Mouse (Mus musculus) urinary bladder, adult 18-20 months (tissue): ENCODE results near the gene Eef1g.

Source experiments
- DNase-seq, 2 experiments: peaks; one replicate each; pipeline ENCODE4 v3.0.0; 2022; ENCODE audit warnings: low spot score in 2 of 2, mixed read lengths in 2 of 2

Gene Eef1g

DNA sequence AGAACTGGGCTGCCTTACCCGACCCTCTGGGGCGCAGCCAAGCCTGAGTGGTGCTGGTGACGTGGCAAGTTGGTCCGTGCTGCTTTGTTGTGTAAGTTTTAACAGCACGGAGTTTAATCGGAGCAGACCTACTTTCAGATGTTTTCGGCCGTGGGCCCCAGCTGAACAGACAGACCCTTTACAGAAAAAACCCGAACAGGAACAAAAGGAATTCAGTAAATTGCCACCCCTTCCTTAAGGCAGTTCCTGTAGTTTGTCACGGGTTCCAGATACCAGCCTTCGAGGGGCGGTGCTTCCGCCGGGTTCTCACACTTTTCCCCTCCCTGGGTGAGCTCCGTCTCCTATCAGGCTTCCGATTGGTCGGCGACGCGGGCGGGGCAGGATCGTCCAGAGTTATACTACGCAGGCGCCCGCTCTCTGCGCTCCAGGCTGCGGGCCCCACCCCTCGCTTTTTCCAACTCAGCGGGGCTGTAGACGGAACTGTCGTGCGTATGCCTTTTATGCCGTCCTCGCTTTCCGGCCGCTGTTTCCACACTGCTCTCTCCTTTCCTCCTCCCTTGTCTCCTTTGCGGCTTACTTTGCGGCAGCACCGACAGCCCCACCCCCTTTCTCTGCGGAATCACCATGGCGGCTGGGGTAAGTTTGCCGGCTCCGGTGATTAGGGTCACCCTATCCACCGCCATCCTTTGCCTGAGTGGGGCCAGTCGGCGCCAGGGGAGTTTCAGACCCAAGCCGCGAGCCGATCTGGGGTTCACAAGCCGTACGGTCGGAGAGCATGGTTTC lies at the start of gene Eef1g:
Eef1g (plus strand) TSS at position 452 of the 783 bp plus-strand sequence.
- DNase-seq: peak; percentile 86 to 99

DNA sequence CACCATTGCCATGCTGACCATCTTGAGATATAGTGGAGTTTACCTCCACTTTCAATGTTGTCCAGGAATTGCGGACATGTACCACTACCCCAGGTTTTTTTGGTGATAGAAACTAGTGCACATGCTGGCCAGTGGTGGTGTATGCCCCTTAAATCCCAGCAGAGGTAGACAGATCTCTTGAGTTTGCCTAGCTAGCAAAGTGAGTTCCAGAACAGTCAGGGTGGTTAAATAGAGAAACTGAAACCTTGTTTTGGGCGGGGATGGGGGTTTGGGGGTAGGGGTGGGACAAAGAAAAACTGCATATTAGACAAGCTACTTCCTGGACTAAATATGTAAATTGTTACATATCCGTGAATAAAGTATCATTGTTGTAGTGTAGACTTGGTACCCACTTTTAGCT lies 47.8 kb upstream of the Eef1g start:
- DNase-seq: no peak

DNA sequence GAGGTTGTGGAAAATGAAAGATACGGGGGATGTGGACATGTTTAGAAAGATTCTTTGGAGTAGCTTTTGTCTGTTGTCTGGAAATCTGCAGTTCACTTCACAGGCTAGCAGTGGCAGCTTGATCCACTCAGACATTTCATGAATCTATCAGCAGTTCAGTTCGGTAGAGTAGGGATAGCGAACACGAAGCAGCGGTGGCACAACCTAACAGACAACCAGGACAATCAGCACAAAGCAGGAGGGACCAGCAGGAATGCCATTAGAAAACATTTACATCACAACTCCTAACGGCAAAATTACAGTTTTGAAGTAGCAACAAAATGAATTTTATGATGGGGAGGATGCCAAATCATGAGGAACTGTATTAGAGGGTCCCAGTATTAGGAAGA lies 47.2 kb upstream of the Eef1g start:
- no peak for DNase-seq

DNA sequence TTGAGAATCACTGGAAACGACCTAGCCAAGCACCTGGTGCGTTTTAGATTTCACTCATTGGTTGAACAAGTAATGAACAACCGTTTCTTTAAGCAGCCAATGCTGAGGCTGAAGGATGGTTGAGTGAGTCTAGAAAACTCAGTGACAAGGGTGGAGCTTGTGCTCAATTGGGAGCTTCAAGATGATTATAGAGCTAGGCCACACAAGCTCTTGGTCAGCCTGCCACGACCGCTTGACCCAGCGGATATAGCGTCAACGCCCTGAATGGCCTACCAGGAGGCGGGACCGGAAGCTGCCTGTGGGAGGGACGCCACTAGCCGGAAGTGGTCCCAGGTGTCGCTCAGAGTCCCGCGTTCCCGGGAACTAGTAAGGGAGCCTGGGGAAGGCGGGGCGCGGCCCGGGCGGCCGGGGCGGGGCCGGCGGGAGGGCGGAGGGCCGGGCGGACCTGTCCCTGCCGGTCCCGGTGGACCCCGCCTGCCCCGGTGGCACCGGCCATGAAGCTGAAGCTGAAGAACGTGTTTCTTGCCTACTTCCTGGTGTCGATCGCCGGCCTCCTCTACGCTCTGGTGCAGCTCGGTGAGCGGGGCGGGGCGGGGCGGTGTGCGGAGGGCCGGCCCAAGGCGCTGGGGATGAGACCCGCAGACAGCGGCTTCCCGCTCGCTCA lies 46.6 kb upstream of the Eef1g start, which contains the start of gene B3gat3:
B3gat3 (plus strand) TSS at position 302 of the 664 bp plus-strand sequence.
- peak; percentile 94 to 96 for DNase-seq

GRCm38 (mm10) chr19:8920836-8921291 lies 46.0 kb upstream of the Eef1g start:
- DNase-seq: no peak

- no peak for DNase-seq
Observed at GRCm38 (mm10) chr19:8921741-8922140, 45.1 kb upstream of the Eef1g start.

DNA sequence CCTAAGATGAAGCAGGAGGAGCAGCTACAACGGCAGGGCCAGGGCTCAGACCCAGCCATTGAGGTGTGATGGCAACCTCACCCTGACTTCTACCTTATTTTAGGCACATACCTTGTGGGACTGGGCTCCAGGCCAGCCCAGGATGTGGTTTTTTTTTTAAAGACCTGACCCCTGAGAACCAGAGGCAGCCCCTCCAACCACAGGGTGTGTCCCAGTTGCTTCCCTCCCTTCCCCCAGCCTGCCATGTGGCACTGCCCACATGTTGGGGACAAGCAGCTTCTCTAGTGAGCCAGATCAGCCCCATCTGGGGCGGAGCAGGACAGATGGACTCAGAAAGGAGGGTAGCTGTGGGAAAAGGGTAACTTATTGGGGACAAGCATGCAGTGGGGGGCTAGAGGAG lies 40.1 kb upstream of the Eef1g start:
- no peak for DNase-seq

DNA sequence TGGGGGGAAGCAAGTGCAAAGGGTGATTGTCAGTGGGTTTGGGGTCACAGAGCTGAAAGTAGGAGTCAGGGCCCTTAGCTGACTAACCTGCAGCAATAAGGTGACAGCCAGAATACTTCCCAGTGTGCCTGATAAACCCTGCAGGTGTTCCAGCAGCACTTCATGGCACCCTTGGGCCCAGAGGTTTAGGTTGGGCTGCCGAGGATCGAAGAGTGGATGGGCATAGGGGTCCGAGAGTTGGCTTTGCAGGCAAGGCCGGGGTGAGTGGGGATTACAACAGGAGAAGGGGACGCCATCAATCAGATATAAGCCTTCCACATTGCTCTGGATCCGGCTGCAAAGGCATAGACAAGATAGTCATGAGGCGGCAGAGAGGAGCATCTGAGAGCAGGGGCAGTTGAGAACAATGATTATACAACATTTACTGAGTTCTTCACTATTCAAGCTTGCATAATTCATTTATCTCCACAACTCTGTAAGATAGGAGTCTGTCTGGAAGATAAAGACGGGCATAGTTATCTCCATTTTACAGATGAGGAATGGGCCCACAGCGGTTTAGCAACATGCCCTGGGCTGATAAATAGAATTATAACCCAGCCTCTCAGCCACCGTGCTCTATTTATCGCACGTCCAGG lies 38.8 kb upstream of the Eef1g start:
- DNase-seq: no peak

DNA sequence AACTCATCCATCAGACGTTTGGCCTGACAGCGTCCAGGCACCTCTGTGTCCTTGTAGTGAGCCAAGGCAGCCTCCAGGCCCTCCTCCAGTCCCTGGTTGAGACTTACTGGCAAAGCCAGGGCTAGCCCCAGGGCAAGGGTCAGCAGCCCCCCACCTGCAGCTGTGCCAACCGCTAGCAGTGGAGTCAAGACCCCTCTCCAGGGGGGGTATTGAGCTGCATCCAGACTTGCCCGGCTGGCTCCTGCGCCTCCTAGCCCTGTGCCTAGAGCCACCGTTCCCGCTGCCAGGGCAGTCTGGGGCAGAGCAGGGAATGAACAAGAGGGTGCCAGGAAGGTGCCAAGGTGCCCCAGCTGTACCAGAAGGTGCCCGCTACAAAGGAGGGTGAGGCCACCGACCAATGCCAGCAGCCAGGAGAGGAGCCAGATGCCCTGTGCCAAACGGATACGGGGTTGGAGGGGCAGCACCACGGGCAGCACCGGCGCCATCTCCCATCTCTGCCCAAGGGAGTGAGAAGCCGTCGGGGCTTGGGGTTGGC lies 38.1 kb upstream of the Eef1g start:
- no peak for DNase-seq

- DNase-seq: peak; percentile 86 to 93
Observed at GRCm38 (mm10) chr19:8929224-8930088, 37.4 kb upstream of the Eef1g start, which contains the start of the genes Rom1 and Eml3. Gene Rom1, minus strand, starts transcription at chr19:8929356. Gene Eml3, plus strand, starts transcription at chr19:8929552.

DNA sequence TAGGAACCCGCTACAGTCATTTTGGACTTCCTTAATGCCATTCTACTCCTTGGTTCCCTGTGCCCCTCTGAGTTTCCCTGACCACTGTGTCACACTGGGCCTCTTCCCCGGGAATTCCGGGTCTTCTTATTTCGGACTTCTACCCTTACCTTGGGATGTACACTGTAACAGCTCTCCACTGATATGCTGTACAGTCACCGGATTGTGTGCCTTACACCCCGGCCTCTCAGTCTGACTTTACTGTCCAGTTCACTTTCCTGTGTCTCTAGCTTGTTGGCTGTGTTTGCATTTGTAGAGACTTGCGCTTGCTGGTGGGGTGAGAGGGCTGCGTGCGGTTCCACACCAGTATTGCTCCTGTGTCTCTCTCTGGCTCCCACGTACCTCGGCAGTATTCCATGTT lies 36.7 kb upstream of the Eef1g start:
- no peak for DNase-seq

GRCm38 (mm10) chr19:8930771-8931170 lies 36.1 kb upstream of the Eef1g start:
- DNase-seq: no peak

DNA sequence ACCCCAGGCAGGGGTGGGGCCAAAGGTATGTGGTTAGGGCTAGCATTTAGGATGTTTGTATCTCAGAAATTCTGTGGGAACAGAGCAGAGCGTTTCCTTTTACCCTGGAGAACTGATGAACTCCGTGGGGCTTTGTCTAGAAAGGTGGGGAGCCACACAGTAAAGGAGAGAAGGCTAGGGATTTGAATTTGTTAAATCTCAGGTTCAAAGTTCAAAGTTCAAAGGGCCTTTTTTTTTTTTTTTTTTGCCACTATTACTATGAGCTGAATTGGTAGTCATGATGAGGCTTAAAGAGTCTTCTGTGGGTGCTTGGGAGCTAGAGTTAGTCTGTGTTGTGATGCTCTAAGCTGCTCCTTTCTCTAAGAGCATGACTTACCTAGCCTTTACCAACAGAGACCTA lies 30.1 kb upstream of the Eef1g start:
- DNase-seq: no peak

DNA sequence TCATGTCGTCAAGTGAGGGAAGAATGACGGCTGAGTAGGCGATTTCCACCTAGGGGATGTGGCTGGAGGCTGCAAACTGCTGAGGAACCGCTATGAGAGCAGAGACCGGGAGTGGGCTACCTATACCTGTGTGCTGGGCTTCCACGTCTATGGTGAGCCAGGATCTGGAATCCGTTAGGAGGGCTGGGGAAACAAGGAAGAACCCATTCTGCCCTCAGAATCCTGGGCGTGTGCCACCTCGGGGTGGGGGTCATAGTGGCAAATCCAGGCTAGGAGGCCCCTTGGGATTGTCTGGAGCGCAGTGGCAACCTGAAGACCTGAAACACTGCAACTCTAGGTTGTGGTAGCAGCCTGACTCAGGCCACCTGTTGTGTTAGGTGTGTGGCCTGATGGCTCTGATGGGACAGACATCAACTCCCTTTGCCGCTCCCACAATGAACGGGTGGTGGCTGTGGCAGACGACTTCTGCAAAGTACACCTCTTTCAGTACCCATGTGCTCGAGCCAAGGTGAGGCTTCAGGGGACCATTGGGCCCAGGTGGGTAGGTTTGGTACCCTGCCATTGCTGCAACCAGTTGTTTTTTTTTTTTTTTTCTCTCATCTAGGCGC lies 26.2 kb upstream of the Eef1g start:
- no peak for DNase-seq

- DNase-seq: no peak
Observed at GRCm38 (mm10) chr19:8941136-8941514, 25.7 kb upstream of the Eef1g start.

DNA sequence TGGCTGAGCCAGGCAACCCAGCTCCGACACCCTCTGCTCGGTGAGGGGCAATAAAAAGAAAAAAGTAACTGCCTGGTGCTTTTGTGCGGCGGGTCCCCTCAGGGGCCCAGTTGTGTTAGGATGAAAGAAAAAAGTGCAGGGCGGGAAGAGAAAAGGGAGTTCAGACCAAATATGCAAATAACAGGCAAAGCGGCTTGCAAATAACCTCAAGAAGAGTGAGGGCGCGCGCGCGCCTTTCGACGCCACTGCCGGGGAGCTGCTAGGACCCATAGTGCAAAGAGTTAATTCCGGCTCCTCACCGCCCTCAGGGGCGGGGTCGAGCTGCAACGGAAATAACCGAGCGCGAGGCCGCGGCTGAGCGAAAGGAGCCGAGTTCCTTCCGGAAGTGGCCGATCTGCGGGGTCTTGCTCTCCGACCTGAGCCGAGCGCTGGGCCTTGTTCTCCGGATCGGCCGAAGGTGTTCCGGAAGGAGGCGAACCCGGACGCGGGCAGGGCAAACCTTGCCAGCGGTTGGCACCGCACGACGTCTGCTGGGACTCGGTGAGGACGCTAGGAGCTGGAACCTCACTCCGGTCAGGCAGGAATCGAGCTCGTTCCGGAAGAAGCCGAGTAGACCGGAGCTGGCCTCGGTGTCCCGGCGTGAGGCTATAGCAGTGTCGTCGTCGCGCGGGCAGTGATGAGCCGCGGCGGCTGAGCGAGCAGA lies 25.2 kb upstream of the Eef1g start, which contains the start of gene Mta2:
Mta2 (plus strand) TSS at position 361 of the 703 bp plus-strand sequence.
- DNase-seq: peak; percentile 94 to 95

DNA sequence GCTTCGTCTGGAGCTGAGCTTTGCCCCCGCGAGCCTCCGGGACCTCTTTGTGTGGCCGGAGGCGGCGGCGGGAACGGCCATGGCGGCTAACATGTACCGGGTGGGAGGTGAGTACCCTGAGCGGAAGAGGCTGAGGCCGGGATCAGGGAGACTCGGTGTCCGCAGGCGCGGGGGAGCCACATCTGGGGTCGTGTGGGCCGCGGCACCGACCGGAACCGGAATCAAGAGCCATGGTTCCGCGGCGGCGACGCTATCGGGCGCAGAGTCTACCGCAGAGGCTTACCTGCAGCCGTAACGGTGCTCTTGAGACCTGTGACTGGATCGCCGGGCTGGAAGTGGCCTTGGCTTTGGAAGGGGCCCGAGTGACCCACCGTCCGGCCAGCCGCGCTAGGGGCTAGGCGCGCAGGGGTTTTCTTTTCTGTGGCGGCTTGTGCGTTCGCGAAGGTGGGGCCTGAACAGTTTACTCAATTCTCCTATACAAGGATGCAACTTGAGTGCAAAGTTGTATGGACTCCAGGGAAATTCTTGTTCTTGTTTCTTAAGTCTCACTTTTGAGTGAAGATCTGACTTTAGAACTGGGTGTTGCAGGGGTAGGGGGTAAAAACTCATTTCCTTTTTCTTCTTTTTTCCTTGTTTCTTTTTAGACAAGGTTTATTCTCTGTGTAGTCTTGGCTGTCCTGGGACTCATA lies 24.4 kb upstream of the Eef1g start:
- peak in 1 of 2 experiments; percentile 43 for DNase-seq

DNA sequence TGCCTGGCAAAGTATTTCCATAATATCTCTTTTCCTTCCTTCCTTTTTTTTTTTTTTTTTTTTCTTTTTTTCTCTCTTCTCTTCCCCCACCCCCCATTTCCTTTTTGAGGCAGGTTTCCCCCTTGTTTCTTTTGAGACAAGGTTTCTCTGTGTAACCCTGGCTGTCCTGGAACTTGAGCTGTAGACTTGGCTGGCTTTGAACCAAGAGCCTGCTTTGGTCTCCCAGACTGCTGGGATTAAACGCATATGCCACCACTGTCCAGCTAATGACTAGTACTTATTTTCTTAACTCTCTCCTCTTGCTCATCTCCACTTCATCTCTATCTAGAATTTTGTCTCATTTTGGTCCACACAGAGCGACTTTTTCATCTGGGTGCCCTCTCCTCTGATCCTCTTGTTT lies 23.8 kb upstream of the Eef1g start:
- DNase-seq: no peak

DNA sequence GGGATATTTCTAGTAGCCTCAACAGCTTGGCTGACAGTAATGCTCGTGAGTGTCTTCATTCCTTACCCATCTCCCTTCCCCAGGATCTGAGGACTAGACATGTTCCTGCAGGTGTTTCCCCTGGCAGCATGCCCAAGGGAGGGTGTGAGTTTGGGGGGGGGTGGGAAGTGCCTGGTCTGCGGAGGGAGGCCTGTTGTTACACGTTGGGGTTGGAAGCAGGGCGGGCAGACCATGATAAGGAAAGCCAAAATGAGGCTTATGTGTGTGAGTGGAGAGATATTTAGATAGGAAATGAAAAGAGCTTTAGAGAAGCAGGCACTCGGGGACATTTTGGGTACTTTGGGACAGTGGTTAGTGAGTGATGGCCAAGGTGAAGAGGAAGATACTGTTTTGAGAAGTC lies 22.8 kb upstream of the Eef1g start:
- no peak for DNase-seq

GRCm38 (mm10) chr19:8944750-8945149 lies 22.1 kb upstream of the Eef1g start:
- DNase-seq: no peak
